Mouse (Mus musculus): ENCODE data around the gene Ctdnep1. TPM values are rescaled to one million over a fixed set of nuclear protein-coding genes. Genes with fewer than 3 reads are reported as not detected.

The Ctdnep1 gene
- polyA plus RNA-seq, 1 experiment from 2014 or later: 26.1 TPM

- DNase-seq (ENCODE audit: low spot score) (no peak), ATAC-seq (no peak)
- Histone ChIP-seq H3K4me3 (ENCODE audit: low read depth, low read length) (no peak overlapping the region), H3K36me3 (ENCODE audit: control insufficient read depth, insufficient read depth, low read length) (peaks cover 43% of the 10 kb centered on the region), H3K4me2 (ENCODE audit: low read length) (no peak overlapping the region), H3K4me1 (ENCODE audit: control insufficient read depth, insufficient read depth, low read length) (peaks cover 38% of the 10 kb centered on the region), H3K9me3 (replicated peaks; ENCODE audit: control insufficient read depth, low read length) (no peaks in the 10 kb centered on the region), H3K27ac (ENCODE audit: low read depth, low read length) (no peak overlapping the region), H3K9ac (ENCODE audit: low read length) (no peak overlapping the region), H3K27me3 (replicated peaks; ENCODE audit: control insufficient read depth, insufficient read depth, low read length) (no peaks in the 10 kb centered on the region)
- 95% methylated on average over 11 of the region's 11 CpGs for WGBS
Observed at GRCm38 (mm10) chr11:70031321-70031670, 50.3 kb downstream of the Ctdnep1 start.

- H3K4me2 ChIP-seq (ENCODE audit: low read length): no peak overlapping the region
- ATAC-seq (no peak), DNase-seq (ENCODE audit: low spot score) (no peak)
- no peaks in the 10 kb centered on the region for H3K27me3 ChIP-seq (replicated peaks; ENCODE audit: control insufficient read depth, insufficient read depth, low read length)
- 79% methylated on average over 7 of the region's 7 CpGs for WGBS
- H3K4me3 ChIP-seq (ENCODE audit: low read depth, low read length): no peak overlapping the region
- no peaks in the 10 kb centered on the region for H3K4me1 ChIP-seq (ENCODE audit: control insufficient read depth, insufficient read depth, low read length)
- no peak overlapping the region for H3K9ac ChIP-seq (ENCODE audit: low read length)
- H3K36me3 ChIP-seq (ENCODE audit: control insufficient read depth, insufficient read depth, low read length): peaks cover 71% of the 10 kb centered on the region
- H3K27ac ChIP-seq (ENCODE audit: low read depth, low read length): no peak overlapping the region
- no peaks in the 10 kb centered on the region for H3K9me3 ChIP-seq (replicated peaks; ENCODE audit: control insufficient read depth, low read length)
Observed at GRCm38 (mm10) chr11:70038174-70038573, 57.2 kb downstream of the Ctdnep1 start.

DNA sequence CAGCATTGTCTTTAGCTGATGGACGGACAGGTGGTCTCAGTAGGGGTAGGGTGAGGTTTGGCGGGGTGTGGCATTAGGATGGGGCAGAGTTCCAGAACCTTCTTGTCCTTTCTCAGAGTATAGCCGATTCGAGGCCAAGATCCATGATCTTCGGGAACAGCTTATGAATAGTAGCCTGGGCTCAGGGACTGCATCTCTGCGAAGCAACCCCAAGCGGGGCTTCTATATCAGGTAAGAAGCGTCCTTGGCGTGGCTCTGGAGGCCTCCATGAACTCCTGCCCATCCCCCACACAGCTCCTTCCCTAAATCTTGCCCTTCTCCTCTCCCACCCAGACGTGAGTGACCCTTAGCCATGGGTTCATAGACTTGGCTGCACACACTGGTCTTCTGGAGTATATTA lies 58.7 kb downstream of the Ctdnep1 start:
- Histone ChIP-seq H3K4me3 (ENCODE audit: low read depth, low read length) (no peak overlapping the region), H3K27me3 (replicated peaks; ENCODE audit: control insufficient read depth, insufficient read depth, low read length) (no peaks in the 10 kb centered on the region), H3K4me2 (ENCODE audit: low read length) (no peak overlapping the region), H3K36me3 (ENCODE audit: control insufficient read depth, insufficient read depth, low read length) (peaks cover 71% of the 10 kb centered on the region), H3K9ac (ENCODE audit: low read length) (no peak overlapping the region), H3K9me3 (replicated peaks; ENCODE audit: control insufficient read depth, low read length) (no peaks in the 10 kb centered on the region), H3K4me1 (ENCODE audit: control insufficient read depth, insufficient read depth, low read length) (no peaks in the 10 kb centered on the region), H3K27ac (ENCODE audit: low read depth, low read length) (no peak overlapping the region)
- DNase-seq (ENCODE audit: low spot score): no peak
- WGBS: 91% methylated on average over 10 of the region's 10 CpGs
- no peak for ATAC-seq

GRCm38 (mm10) chr11:70040184-70040583 lies 59.2 kb downstream of the Ctdnep1 start:
- H3K9ac ChIP-seq (ENCODE audit: low read length): no peak overlapping the region
- no peak for DNase-seq (ENCODE audit: low spot score)
- no peak overlapping the region for H3K4me2 ChIP-seq (ENCODE audit: low read length)
- H3K27ac ChIP-seq (ENCODE audit: low read depth, low read length): no peak overlapping the region
- H3K4me1 ChIP-seq (ENCODE audit: control insufficient read depth, insufficient read depth, low read length): no peaks in the 10 kb centered on the region
- no peaks in the 10 kb centered on the region for H3K9me3 ChIP-seq (replicated peaks; ENCODE audit: control insufficient read depth, low read length)
- peaks cover 76% of the 10 kb centered on the region for H3K36me3 ChIP-seq (ENCODE audit: control insufficient read depth, insufficient read depth, low read length)
- H3K27me3 ChIP-seq (replicated peaks; ENCODE audit: control insufficient read depth, insufficient read depth, low read length): no peaks in the 10 kb centered on the region
- ATAC-seq: no peak
- no peak overlapping the region for H3K4me3 ChIP-seq (ENCODE audit: low read depth, low read length)
- WGBS: 92% methylated on average over 7 of the region's 7 CpGs

MicroRNAs encoded within 50 kb of the gene (microRNA counts, 519-probe panel; counts per million panel counts)
- microRNA mmu-miR-324-3p (not detected), microRNA mmu-miR-324-5p (4,764 counts per million, percentile 70 among the panel's probes with 10 or more counts)

Small RNA genes lying within 50 kb of the gene (microRNA-seq; reads per million reads assigned to microRNA genes)
- not detected for gene Gm44349
- 3,254 reads per million, percentile 89 among the genes with 10 or more reads in this experiment for gene Mir324

Other genes starting within 250 kb of the Ctdnep1 start
- 21.1 and 21.3 TPM in 2 replicates for gene Polr2a, start 222.5 kb upstream of the Ctdnep1 start, polyA plus RNA-seq (2014; fragmentation: Nextera tagmentation; extraction: Ambion mirVana)
- gene Slc35g3, start 219.2 kb upstream of the Ctdnep1 start, polyA plus RNA-seq (2014; fragmentation: Nextera tagmentation; extraction: Ambion mirVana): 0.56 TPM in 1 of 2 replicates, not detected in the other
- 2.1 and 2.8 TPM in 2 replicates for gene Zbtb4, start 215.2 kb upstream of the Ctdnep1 start, polyA plus RNA-seq (2014; fragmentation: Nextera tagmentation; extraction: Ambion mirVana)
- 0.68 and 1.4 TPM in 2 replicates for gene Chrnb1, start 185.2 kb upstream of the Ctdnep1 start, polyA plus RNA-seq (2014; fragmentation: Nextera tagmentation; extraction: Ambion mirVana)
- gene Fgf11, start 179.3 kb upstream of the Ctdnep1 start, polyA plus RNA-seq (2014; fragmentation: Nextera tagmentation; extraction: Ambion mirVana): 2.9 and 3.0 TPM in 2 replicates
- gene Tmem102, start 175.5 kb upstream of the Ctdnep1 start, polyA plus RNA-seq (2014; fragmentation: Nextera tagmentation; extraction: Ambion mirVana): 0.15 and 0.52 TPM in 2 replicates
- not detected in 2 replicates for gene Gm39566, start 165.9 kb upstream of the Ctdnep1 start, polyA plus RNA-seq (2014; fragmentation: Nextera tagmentation; extraction: Ambion mirVana)
- not detected in 2 replicates for gene Spem2, start 162.7 kb upstream of the Ctdnep1 start, polyA plus RNA-seq (2014; fragmentation: Nextera tagmentation; extraction: Ambion mirVana)
- 0.39 TPM in 1 of 2 replicates, not detected in the other for gene Spem1, start 159.0 kb upstream of the Ctdnep1 start, polyA plus RNA-seq (2014; fragmentation: Nextera tagmentation; extraction: Ambion mirVana)
- gene Nlgn2, start 143.4 kb upstream of the Ctdnep1 start, polyA plus RNA-seq (2014; fragmentation: Nextera tagmentation; extraction: Ambion mirVana): 15.7 and 18.4 TPM in 2 replicates
- gene Tmem256, start 142.6 kb upstream of the Ctdnep1 start, polyA plus RNA-seq (2014; fragmentation: Nextera tagmentation; extraction: Ambion mirVana): 307 and 386 TPM in 2 replicates
- gene Plscr3, start 134.8 kb upstream of the Ctdnep1 start, polyA plus RNA-seq (2014; fragmentation: Nextera tagmentation; extraction: Ambion mirVana): 44.3 and 49.0 TPM in 2 replicates
- 0.32 TPM in 1 of 2 replicates, not detected in the other for gene Tnk1, start 122.4 kb upstream of the Ctdnep1 start, polyA plus RNA-seq (2014; fragmentation: Nextera tagmentation; extraction: Ambion mirVana)
- gene Tmem95, start 103.1 kb upstream of the Ctdnep1 start, polyA plus RNA-seq (2014; fragmentation: Nextera tagmentation; extraction: Ambion mirVana): not detected in 2 replicates
- gene Kctd11, start 99.8 kb upstream of the Ctdnep1 start, polyA plus RNA-seq (2014; fragmentation: Nextera tagmentation; extraction: Ambion mirVana): 1.1 and 1.2 TPM in 2 replicates
- 0.10 and 0.17 TPM in 2 replicates for gene Acap1, start 85.6 kb upstream of the Ctdnep1 start, polyA plus RNA-seq (2014; fragmentation: Nextera tagmentation; extraction: Ambion mirVana)
- 15.0 and 18.6 TPM in 2 replicates for gene 2810408A11Rik, start 80.2 kb upstream of the Ctdnep1 start, polyA plus RNA-seq (2014; fragmentation: Nextera tagmentation; extraction: Ambion mirVana)
- 16.7 and 23.8 TPM in 2 replicates for gene Neurl4, start 80.1 kb upstream of the Ctdnep1 start, polyA plus RNA-seq (2014; fragmentation: Nextera tagmentation; extraction: Ambion mirVana)
- gene Gps2, start 67.3 kb upstream of the Ctdnep1 start, polyA plus RNA-seq (2014; fragmentation: Nextera tagmentation; extraction: Ambion mirVana): 62.9 and 67.8 TPM in 2 replicates
- gene Eif5a, start 59.2 kb upstream of the Ctdnep1 start, polyA plus RNA-seq (2014; fragmentation: Nextera tagmentation; extraction: Ambion mirVana): 1,251 and 1,277 TPM in 2 replicates
- gene Ybx2, start 45.4 kb upstream of the Ctdnep1 start, polyA plus RNA-seq (2014; fragmentation: Nextera tagmentation; extraction: Ambion mirVana): 3.9 and 4.0 TPM in 2 replicates
- gene Slc2a4, start 33.0 kb upstream of the Ctdnep1 start, polyA plus RNA-seq (2014; fragmentation: Nextera tagmentation; extraction: Ambion mirVana): 5.5 and 6.7 TPM in 2 replicates
- not detected in 2 replicates for gene Cldn7, start 16.4 kb upstream of the Ctdnep1 start, polyA plus RNA-seq (2014; fragmentation: Nextera tagmentation; extraction: Ambion mirVana)
- gene Elp5, start 1.4 kb downstream of the Ctdnep1 start, polyA plus RNA-seq (2014; fragmentation: Nextera tagmentation; extraction: Ambion mirVana): 189 and 203 TPM in 2 replicates
- 701 and 779 TPM in 2 replicates for gene Gabarap, start 10.0 kb downstream of the Ctdnep1 start, polyA plus RNA-seq (2014; fragmentation: Nextera tagmentation; extraction: Ambion mirVana)
- 49.4 and 49.6 TPM in 2 replicates for gene Phf23, start 14.6 kb downstream of the Ctdnep1 start, polyA plus RNA-seq (2014; fragmentation: Nextera tagmentation; extraction: Ambion mirVana)
- gene Dvl2, start 19.4 kb downstream of the Ctdnep1 start, polyA plus RNA-seq (2014; fragmentation: Nextera tagmentation; extraction: Ambion mirVana): 19.7 and 25.7 TPM in 2 replicates
- 53.3 and 58.4 TPM in 2 replicates for gene Acadvl, start 34.3 kb downstream of the Ctdnep1 start, polyA plus RNA-seq (2014; fragmentation: Nextera tagmentation; extraction: Ambion mirVana)
- 19.3 and 21.0 TPM in 2 replicates for gene Dlg4, start 35.8 kb downstream of the Ctdnep1 start, polyA plus RNA-seq (2014; fragmentation: Nextera tagmentation; extraction: Ambion mirVana)
- 2.0 and 2.1 TPM in 2 replicates for gene Asgr1, start 72.9 kb downstream of the Ctdnep1 start, polyA plus RNA-seq (2014; fragmentation: Nextera tagmentation; extraction: Ambion mirVana)
- gene Asgr2, start 111.5 kb downstream of the Ctdnep1 start, polyA plus RNA-seq (2014; fragmentation: Nextera tagmentation; extraction: Ambion mirVana): not detected in 2 replicates
- gene Mgl2, start 149.2 kb downstream of the Ctdnep1 start, polyA plus RNA-seq (2014; fragmentation: Nextera tagmentation; extraction: Ambion mirVana): 0.72 and 1.1 TPM in 2 replicates
- 0.63 and 0.97 TPM in 2 replicates for gene Clec10a, start 175.0 kb downstream of the Ctdnep1 start, polyA plus RNA-seq (2014; fragmentation: Nextera tagmentation; extraction: Ambion mirVana)
- gene Slc16a11, start 231.6 kb downstream of the Ctdnep1 start, polyA plus RNA-seq (2014; fragmentation: Nextera tagmentation; extraction: Ambion mirVana): 0.98 and 1.1 TPM in 2 replicates
- gene Slc16a13, start 239.9 kb downstream of the Ctdnep1 start, polyA plus RNA-seq (2014; fragmentation: Nextera tagmentation; extraction: Ambion mirVana): 9.2 and 12.9 TPM in 2 replicates
- gene Bcl6b, start 248.6 kb downstream of the Ctdnep1 start, polyA plus RNA-seq (2014; fragmentation: Nextera tagmentation; extraction: Ambion mirVana): 4.5 and 6.3 TPM in 2 replicates

Measured in forebrain, embryonic 14.5 days (tissue).